Mouse (Mus musculus): ENCODE results near the gene Ern1. TPM values are rescaled to one million over a fixed set of nuclear protein-coding genes. Genes with fewer than 3 reads are reported as not detected.
A peak's percentile ranks its signal among the peaks of the same experiment; 100 is the strongest.
"Not testable (repeated sequence)": the region's sequence is repeated elsewhere in the genome, so short reads cannot be mapped to it uniquely, and the experiment has no call there.

Gene Ern1
- polyA plus RNA-seq, 1 experiment from 2014 or later: 5.8 TPM

DNA sequence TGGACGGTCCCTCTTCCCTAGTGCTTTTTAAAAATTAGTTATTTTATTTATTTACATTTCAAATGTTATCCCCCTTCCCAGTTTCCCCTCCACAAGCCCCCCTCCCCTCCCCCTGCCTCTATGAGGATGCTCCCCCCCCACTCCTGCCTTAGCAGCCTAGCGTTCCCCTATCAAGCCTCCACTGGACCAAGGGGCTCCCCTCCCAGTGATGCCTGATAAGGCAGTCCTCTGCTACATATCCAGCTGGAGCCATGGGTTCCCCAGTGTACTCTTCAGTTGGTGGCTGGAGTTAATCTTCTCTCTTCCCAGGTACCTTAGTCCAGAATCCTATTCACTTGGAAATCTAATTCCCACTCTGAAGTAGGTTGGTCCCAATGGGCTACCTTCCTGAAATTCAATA lies 93.6 kb downstream of the Ern1 start:
- not testable (repeated sequence) for H3K4me1 ChIP-seq (replicated peaks; ENCODE audit: control insufficient read depth, insufficient read depth, low read length); H3K4me3 ChIP-seq (ENCODE audit: low read length); H3K27me3 ChIP-seq (ENCODE audit: control insufficient read depth, insufficient read depth, low read depth, low read length); H3K9me3 ChIP-seq (ENCODE audit: control insufficient read depth, low read length); ATAC-seq (ENCODE audit: low read depth); H3K9ac ChIP-seq (ENCODE audit: low read length); H3K36me3 ChIP-seq (ENCODE audit: control insufficient read depth, insufficient read depth, low read length); H3K4me2 ChIP-seq (ENCODE audit: low read depth, low read length); H3K27ac ChIP-seq (ENCODE audit: low read length)
- WGBS: 70% methylated on average over 2 of the region's 2 CpGs

DNA sequence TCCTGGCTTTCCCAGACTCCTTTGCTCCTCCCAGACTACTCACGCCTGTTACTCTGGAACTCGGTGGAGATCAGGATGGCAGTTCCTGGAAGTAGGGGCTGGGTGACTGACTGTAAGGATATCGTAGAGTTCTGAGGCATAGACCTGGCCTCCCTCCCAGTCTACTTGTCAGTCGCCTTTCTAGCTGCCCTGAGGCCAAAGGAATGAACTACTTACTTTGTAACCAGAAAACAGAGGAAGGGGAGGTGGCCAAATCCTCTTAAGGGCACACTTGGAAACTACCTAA lies 94.4 kb downstream of the Ern1 start:
- WGBS: 58% methylated on average over 4 of the region's 4 CpGs
- no peak overlapping the region for H3K4me3 ChIP-seq (ENCODE audit: low read length)
- no peak overlapping the region for H3K9ac ChIP-seq (ENCODE audit: low read length)
- no peak for ATAC-seq (ENCODE audit: low read depth)
- H3K9me3 ChIP-seq (ENCODE audit: control insufficient read depth, low read length): no peaks in the 10 kb centered on the region
- H3K4me2 ChIP-seq (ENCODE audit: low read depth, low read length): no peak overlapping the region
- H3K36me3 ChIP-seq (ENCODE audit: control insufficient read depth, insufficient read depth, low read length): no peaks in the 10 kb centered on the region
- H3K4me1 ChIP-seq (replicated peaks; ENCODE audit: control insufficient read depth, insufficient read depth, low read length): peaks cover 9% of the 10 kb centered on the region
- no peaks in the 10 kb centered on the region for H3K27me3 ChIP-seq (ENCODE audit: control insufficient read depth, insufficient read depth, low read depth, low read length)
- H3K27ac ChIP-seq (ENCODE audit: low read length): no peak overlapping the region

DNA sequence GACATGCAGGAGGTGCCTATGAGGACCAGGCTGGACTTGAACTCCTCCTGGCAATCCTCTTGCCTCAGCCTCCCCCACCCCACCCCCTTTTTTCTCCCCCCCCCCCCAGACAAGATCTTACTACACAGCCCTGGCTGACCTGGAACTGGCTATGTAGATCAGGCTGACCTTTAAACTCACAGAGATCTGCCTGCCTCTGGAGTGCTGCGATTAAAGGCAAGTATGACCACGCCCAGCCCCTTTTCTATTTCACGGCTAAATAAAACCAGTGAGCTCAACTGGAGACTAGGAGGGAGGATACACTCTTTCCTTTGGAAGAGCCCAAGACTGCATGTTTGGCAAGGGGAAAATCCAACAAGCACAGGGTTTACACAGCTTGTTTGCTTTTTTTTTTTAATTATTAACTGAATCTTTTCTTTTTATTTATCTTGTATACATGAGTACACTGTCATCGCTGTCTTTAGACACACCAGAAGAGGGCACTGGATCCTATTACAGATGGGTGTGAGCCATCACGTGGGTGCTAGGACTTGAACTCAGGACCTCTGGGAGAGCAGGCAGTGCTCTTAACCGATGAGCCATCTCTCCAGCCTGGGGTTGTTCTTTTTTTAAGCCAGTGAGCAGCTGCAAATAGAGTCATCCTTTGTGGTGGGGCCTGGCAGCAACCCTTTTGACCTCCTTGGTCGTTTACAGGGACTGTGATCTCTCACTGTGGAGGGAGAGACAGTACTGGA lies 94.9 kb downstream of the Ern1 start:
- Histone ChIP-seq H3K4me2 (ENCODE audit: low read depth, low read length) (no peak overlapping the region), H3K27ac (ENCODE audit: low read length) (no peak overlapping the region), H3K36me3 (ENCODE audit: control insufficient read depth, insufficient read depth, low read length) (no peaks in the 10 kb centered on the region), H3K4me3 (ENCODE audit: low read length) (no peak overlapping the region), H3K4me1 (replicated peaks; ENCODE audit: control insufficient read depth, insufficient read depth, low read length) (peaks cover 10% of the 10 kb centered on the region), H3K27me3 (ENCODE audit: control insufficient read depth, insufficient read depth, low read depth, low read length) (no peaks in the 10 kb centered on the region), H3K9me3 (ENCODE audit: control insufficient read depth, low read length) (no peaks in the 10 kb centered on the region), H3K9ac (ENCODE audit: low read length) (no peak overlapping the region)
- no peak for ATAC-seq (ENCODE audit: low read depth)
- WGBS: 58% methylated on average over 7 of the region's 7 CpGs

DNA sequence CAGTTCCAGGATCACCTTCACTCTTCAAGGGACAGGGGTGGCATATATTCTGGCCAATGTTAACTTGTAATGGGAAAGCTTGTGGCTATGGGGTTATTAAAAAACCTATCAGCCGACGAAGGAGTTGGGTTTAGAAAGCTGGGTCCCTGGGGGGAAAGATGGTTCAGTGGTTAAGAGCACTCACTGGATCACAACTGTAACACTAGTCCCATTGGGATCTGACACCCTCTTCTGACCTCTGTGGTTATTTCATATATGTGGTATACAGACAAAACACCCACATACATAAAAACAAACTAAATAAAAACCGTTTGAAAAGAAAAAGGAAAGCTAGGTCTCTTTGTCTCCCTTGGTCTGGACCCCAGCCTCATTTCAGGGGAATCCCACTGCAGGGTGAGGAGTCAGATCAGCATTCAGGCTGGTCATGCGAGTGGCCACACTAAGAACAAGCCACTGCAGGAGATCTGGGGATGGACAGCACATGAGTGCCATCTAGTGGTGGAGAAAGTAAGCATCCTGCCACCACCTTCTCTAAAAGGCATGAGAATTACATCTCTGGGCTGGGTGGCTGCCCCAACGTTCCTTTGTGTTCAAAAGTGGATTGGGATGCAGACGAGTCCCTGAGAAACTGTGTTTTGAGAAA lies 96.0 kb downstream of the Ern1 start:
- peak; percentile 72 for ATAC-seq (ENCODE audit: low read depth)

DNA sequence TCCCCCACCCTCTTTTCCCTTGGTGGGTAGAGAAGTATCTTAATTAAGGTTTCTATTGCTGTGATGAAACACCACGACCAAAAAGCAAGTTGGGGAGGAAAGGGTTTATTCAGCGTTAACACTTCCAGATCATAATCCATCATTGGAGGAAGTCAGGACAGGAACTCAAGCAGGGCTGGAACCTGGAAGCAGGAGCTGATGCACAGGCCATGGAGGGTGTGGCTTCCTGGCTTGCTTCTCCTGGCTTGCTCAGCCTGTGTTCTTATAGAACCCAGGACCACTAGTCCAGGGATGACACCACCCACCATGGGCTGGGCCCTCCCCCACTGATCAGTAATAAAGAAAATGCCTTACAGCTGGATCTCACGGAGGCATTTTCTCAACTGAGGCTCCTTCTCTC lies 96.9 kb downstream of the Ern1 start:
- Histone ChIP-seq H3K27ac (ENCODE audit: low read length) (peak overlapping the region; percentile 29; the same call in 1 of the 2 replicates), H3K9ac (ENCODE audit: low read length) (no peak overlapping the region), H3K4me1 (replicated peaks; ENCODE audit: control insufficient read depth, insufficient read depth, low read length) (peaks cover 16% of the 10 kb centered on the region), H3K4me3 (ENCODE audit: low read length) (no peak overlapping the region), H3K9me3 (ENCODE audit: control insufficient read depth, low read length) (no peaks in the 10 kb centered on the region), H3K36me3 (ENCODE audit: control insufficient read depth, insufficient read depth, low read length) (no peaks in the 10 kb centered on the region), H3K27me3 (ENCODE audit: control insufficient read depth, insufficient read depth, low read depth, low read length) (no peaks in the 10 kb centered on the region), H3K4me2 (ENCODE audit: low read depth, low read length) (no peak overlapping the region)
- 20% methylated on average over 3 of the region's 3 CpGs for WGBS
- ATAC-seq (ENCODE audit: low read depth): no peak

More for the DNA sequence above, 96.0 kb downstream of the Ern1 start:
- H3K27ac ChIP-seq (ENCODE audit: low read length): 0 out of 2 replicates have a peak overlapping the region, but pooled peaks have one; percentile 7
- H3K4me3 ChIP-seq (ENCODE audit: low read length): no peak overlapping the region
- H3K4me2 ChIP-seq (ENCODE audit: low read depth, low read length): no peak overlapping the region
- H3K27me3 ChIP-seq (ENCODE audit: control insufficient read depth, insufficient read depth, low read depth, low read length): no peaks in the 10 kb centered on the region
- H3K9ac ChIP-seq (ENCODE audit: low read length): no peak overlapping the region
- H3K9me3 ChIP-seq (ENCODE audit: control insufficient read depth, low read length): no peaks in the 10 kb centered on the region
- 27% methylated on average over 6 of the region's 6 CpGs for WGBS
- no peaks in the 10 kb centered on the region for H3K36me3 ChIP-seq (ENCODE audit: control insufficient read depth, insufficient read depth, low read length)
- H3K4me1 ChIP-seq (replicated peaks; ENCODE audit: control insufficient read depth, insufficient read depth, low read length): peaks cover 16% of the 10 kb centered on the region

DNA sequence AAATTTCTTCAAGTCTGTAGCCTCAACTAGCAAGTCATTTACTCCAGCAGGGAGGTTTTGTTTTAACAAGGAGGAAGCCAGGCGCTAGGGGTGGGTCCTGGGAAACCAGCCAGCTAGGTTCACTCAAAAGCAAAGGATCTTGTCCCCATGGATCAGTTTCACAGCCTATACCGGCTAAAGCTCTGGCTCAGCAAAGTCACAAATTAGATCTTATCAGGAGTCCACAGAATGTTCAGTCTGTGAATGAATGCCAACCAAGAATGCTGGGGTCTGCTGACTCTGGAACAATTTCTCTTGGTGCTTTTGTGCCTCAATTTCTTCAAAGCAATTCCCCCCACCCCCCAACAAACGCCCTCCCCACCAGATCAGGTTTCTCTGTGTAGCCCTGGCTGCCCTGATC lies 98.0 kb downstream of the Ern1 start:
- no peaks in the 10 kb centered on the region for H3K36me3 ChIP-seq (ENCODE audit: control insufficient read depth, insufficient read depth, low read length)
- H3K4me3 ChIP-seq (ENCODE audit: low read length): no peak overlapping the region
- no peaks in the 10 kb centered on the region for H3K27me3 ChIP-seq (ENCODE audit: control insufficient read depth, insufficient read depth, low read depth, low read length)
- H3K4me1 ChIP-seq (replicated peaks; ENCODE audit: control insufficient read depth, insufficient read depth, low read length): peaks cover 16% of the 10 kb centered on the region
- ATAC-seq (ENCODE audit: low read depth): no peak
- H3K9me3 ChIP-seq (ENCODE audit: control insufficient read depth, low read length): no peaks in the 10 kb centered on the region
- no peak overlapping the region for H3K4me2 ChIP-seq (ENCODE audit: low read depth, low read length)
- H3K27ac ChIP-seq (ENCODE audit: low read length): peak overlapping the region; percentile 42
- H3K9ac ChIP-seq (ENCODE audit: low read length): no peak overlapping the region
- 9% methylated on average over 3 of the region's 3 CpGs for WGBS

DNA sequence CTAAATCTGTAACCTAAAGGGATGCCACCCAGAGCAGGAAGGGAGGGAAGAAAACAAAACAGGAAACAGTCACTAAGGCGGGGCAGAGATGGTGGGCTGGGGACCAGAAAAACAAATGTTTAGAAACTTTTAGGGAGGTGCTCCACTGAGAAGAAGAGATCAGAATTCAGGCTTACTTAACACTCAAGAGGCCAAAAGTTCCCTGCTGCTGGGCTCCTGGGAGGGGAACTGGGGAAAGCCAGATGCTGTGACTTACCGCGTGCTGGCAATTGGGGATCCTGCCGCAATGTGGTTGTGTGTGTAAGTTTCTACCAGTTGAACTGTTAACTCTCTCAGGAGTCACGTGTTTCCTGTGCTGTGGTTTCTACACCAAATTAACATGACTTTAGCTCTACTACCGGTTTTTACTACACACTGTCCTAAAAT lies 99.8 kb downstream of the Ern1 start, which contains the start of gene Icam2:
Gene Icam2, minus strand, starts transcription at position 285 of the 426 bp plus-strand sequence.
- no peaks in the 10 kb centered on the region for H3K36me3 ChIP-seq (ENCODE audit: control insufficient read depth, insufficient read depth, low read length)
- H3K9ac ChIP-seq (ENCODE audit: low read length): no peak within 1 kb of the TSS
- peak within 1 kb of the TSS; percentile 32 for H3K27ac ChIP-seq (ENCODE audit: low read length)
- 64% methylated on average over 6 of the region's 6 CpGs for WGBS
- no peak for ATAC-seq (ENCODE audit: low read depth)
- peaks cover 18% of the 10 kb centered on the region for H3K4me1 ChIP-seq (replicated peaks; ENCODE audit: control insufficient read depth, insufficient read depth, low read length)
- no peak within 1 kb of the TSS for H3K4me3 ChIP-seq (ENCODE audit: low read length)
- H3K27me3 ChIP-seq (ENCODE audit: control insufficient read depth, insufficient read depth, low read depth, low read length): no peaks in the 10 kb centered on the region
- H3K9me3 ChIP-seq (ENCODE audit: control insufficient read depth, low read length): no peaks in the 10 kb centered on the region
- H3K4me2 ChIP-seq (ENCODE audit: low read depth, low read length): no peak within 1 kb of the TSS

DNA sequence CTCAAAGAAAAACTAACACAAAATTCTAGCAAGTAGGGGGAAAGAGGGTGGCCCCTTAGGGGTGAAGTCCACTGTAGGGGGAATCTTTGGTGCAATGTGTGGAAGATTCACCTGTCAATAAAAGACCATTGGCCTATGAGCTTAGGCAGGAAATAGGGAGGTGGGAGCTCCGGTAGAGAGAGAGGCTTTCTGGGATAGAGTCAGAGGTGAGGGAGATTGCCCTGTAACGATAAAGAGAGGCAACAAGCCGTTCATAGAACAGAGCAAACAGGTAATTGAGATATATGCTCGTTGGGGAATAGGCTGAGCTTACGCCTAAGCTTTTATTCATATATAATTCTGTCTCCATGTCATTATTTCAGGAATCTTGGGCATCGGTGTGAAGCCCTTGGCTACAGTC lies 100.6 kb downstream of the Ern1 start:
- Histone ChIP-seq H3K4me3 (ENCODE audit: low read length) (no peak overlapping the region), H3K9ac (ENCODE audit: low read length) (no peak overlapping the region), H3K4me2 (ENCODE audit: low read depth, low read length) (no peak overlapping the region), H3K27me3 (ENCODE audit: control insufficient read depth, insufficient read depth, low read depth, low read length) (no peaks in the 10 kb centered on the region), H3K9me3 (ENCODE audit: control insufficient read depth, low read length) (no peaks in the 10 kb centered on the region), H3K36me3 (ENCODE audit: control insufficient read depth, insufficient read depth, low read length) (no peaks in the 10 kb centered on the region), H3K27ac (ENCODE audit: low read length) (no peak overlapping the region; the same call in 1 of the 2 replicates), H3K4me1 (replicated peaks; ENCODE audit: control insufficient read depth, insufficient read depth, low read length) (peaks cover 18% of the 10 kb centered on the region)
- ATAC-seq (ENCODE audit: low read depth): no peak
- WGBS: 54% methylated on average over 6 of the region's 6 CpGs

DNA sequence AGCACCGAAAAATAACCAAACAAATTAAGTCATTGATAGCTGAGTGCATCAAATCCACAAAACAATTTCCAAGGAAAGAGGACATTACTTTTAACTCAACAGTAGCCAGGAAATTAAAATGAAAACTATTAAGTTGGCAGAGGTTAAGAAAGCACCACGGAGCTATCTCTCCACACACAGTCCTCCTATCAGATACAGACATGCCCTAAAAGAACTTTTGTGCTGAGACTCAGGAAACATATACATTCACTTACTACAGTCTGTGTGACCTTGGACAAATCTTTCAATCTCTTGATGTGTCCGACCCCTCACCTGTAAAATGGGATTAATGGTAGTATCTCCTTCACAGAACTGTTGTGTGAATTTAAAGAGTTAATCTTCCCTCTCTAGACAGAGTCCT lies 101.2 kb downstream of the Ern1 start:
- no peak overlapping the region for H3K4me3 ChIP-seq (ENCODE audit: low read length)
- H3K9me3 ChIP-seq (ENCODE audit: control insufficient read depth, low read length): no peaks in the 10 kb centered on the region
- no peaks in the 10 kb centered on the region for H3K36me3 ChIP-seq (ENCODE audit: control insufficient read depth, insufficient read depth, low read length)
- H3K9ac ChIP-seq (ENCODE audit: low read length): no peak overlapping the region
- H3K4me2 ChIP-seq (ENCODE audit: low read depth, low read length): no peak overlapping the region
- H3K27ac ChIP-seq (ENCODE audit: low read length): no peak overlapping the region
- no peaks in the 10 kb centered on the region for H3K27me3 ChIP-seq (ENCODE audit: control insufficient read depth, insufficient read depth, low read depth, low read length)
- WGBS: 79% methylated on average over 3 of the region's 3 CpGs
- peaks cover 18% of the 10 kb centered on the region for H3K4me1 ChIP-seq (replicated peaks; ENCODE audit: control insufficient read depth, insufficient read depth, low read length)
- ATAC-seq (ENCODE audit: low read depth): no peak

Measured in lung, embryonic 16.5 days (tissue).